14 mouse cellular contexts compared by ENCODE assay signal in genomic region chr9:22024592-22024991, GRCm38 (mm10). TPM values are rescaled to one million over a fixed set of nuclear protein-coding genes. Genes with fewer than 3 reads are reported as not detected.
A peak's percentile ranks its signal among the peaks of the same experiment; 100 is the strongest.
DNase-seq lines count a peak whose midpoint lies in the region; ATAC-seq and TF ChIP-seq lines count a peak whose summit lies in the region.
"Had no signal": no experiment of that assay in that cellular context is flagged by ENCODE, and none has a peak within 500 bp of the region (broad histone marks: within the 10 kb centered on the region; RNA-seq: fewer than 3 reads in every experiment).

No protein-coding gene starts in this region.

- no peak for TF ChIP-seq CTCF in kidney, postnatal 0 days (IDR thresholded peaks at IDR 0.05; ENCODE audit: low read depth)
- TF ChIP-seq CTCF in midbrain, postnatal 0 days (IDR thresholded peaks at IDR 0.05) = no peak

- H3K4me2 ChIP-seq in kidney, postnatal 0 days (ENCODE audit: low read length) = no peak overlapping the region
- no peak overlapping the region for H3K4me2 ChIP-seq in midbrain, embryonic 13.5 days (replicated peaks)
- H3K4me2 ChIP-seq in midbrain, postnatal 0 days (ENCODE audit: low read depth, low read length, poor library complexity, severe bottlenecking) = no peak overlapping the region
- no peak overlapping the region for H3K4me2 ChIP-seq in liver, embryonic 13.5 days
- H3K4me2 ChIP-seq: liver, embryonic 15.5 days had no signal

- no peak overlapping the region for H3K27ac ChIP-seq in kidney, postnatal 0 days
- H3K27ac ChIP-seq in midbrain, embryonic 13.5 days = 0 out of 2 replicates have a peak overlapping the region, but pooled peaks have one; percentile 9
- H3K27ac ChIP-seq in midbrain, postnatal 0 days (ENCODE audit: low read depth, low read length) = no peak overlapping the region
- no peak overlapping the region for H3K27ac ChIP-seq in liver, embryonic 13.5 days
- H3K27ac ChIP-seq: liver, embryonic 15.5 days had no signal

- no peaks in the 10 kb centered on the region for H3K9me3 ChIP-seq in kidney, postnatal 0 days (replicated peaks; ENCODE audit: low read length)
- H3K9me3 ChIP-seq in midbrain, embryonic 13.5 days = no peaks in the 10 kb centered on the region
- no peaks in the 10 kb centered on the region for H3K9me3 ChIP-seq in midbrain, postnatal 0 days (ENCODE audit: low read length)
- no peaks in the 10 kb centered on the region for H3K9me3 ChIP-seq in liver, embryonic 13.5 days (replicated peaks)
- H3K9me3 ChIP-seq: liver, embryonic 15.5 days had no signal

- DNase-seq in kidney, postnatal 0 days (ENCODE audit: low spot score) = no peak
- DNase-seq in kidney, adult 11 months = no peak
- no peak for DNase-seq in midbrain, postnatal 0 days (ENCODE audit: low spot score)
- no peak for DNase-seq in liver, embryonic 13.5 days
- peak; percentile 24 for DNase-seq in retina, postnatal 1 day
- DNase-seq in T-cell, adult 2 months (ENCODE audit: low spot score) = no peak
- DNase-seq: gastrocnemius, postnatal 25 days; heart, postnatal 14 days; kidney, adult 8-10 months had no signal

- H3K9ac ChIP-seq in kidney, postnatal 0 days (ENCODE audit: low read depth, low read length) = no peak overlapping the region
- H3K9ac ChIP-seq in midbrain, embryonic 13.5 days (replicated peaks) = no peak overlapping the region
- no peak overlapping the region for H3K9ac ChIP-seq in midbrain, postnatal 0 days (replicated peaks; ENCODE audit: low read length, poor library complexity, severe bottlenecking)
- no peak overlapping the region for H3K9ac ChIP-seq in liver, embryonic 13.5 days
- H3K9ac ChIP-seq: liver, embryonic 15.5 days had no signal

- no peak overlapping the region for H3K4me3 ChIP-seq in kidney, postnatal 0 days (replicated peaks; ENCODE audit: low read depth, low read length)
- no peak overlapping the region for H3K4me3 ChIP-seq in midbrain, embryonic 13.5 days (replicated peaks)
- H3K4me3 ChIP-seq in midbrain, postnatal 0 days (ENCODE audit: low read depth, low read length) = no peak overlapping the region
- H3K4me3 ChIP-seq in liver, embryonic 13.5 days (replicated peaks) = no peak overlapping the region
- H3K4me3 ChIP-seq: erythroblast, embryonic 14.5 days; liver, embryonic 15.5 days had no signal

- H3K36me3 ChIP-seq in kidney, postnatal 0 days (ENCODE audit: insufficient read depth, low read length) = no peaks in the 10 kb centered on the region
- peaks cover 75% of the 10 kb centered on the region for H3K36me3 ChIP-seq in midbrain, embryonic 13.5 days
- H3K36me3 ChIP-seq in midbrain, postnatal 0 days (ENCODE audit: insufficient read depth, low read length) = peaks cover 38% of the 10 kb centered on the region
- no peaks in the 10 kb centered on the region for H3K36me3 ChIP-seq in liver, embryonic 13.5 days
- H3K36me3 ChIP-seq: liver, embryonic 15.5 days had no signal

- WGBS in kidney, postnatal 0 days = 44% methylated on average over 8 of the region's 8 CpGs
- WGBS in midbrain, embryonic 13.5 days = 51% methylated on average over 8 of the region's 8 CpGs
- WGBS in midbrain, postnatal 0 days = 39% methylated on average over 8 of the region's 8 CpGs
- 62% methylated on average over 8 of the region's 8 CpGs for WGBS in liver, embryonic 13.5 days (ENCODE audit: insufficient replicate concordance)

- no peaks in the 10 kb centered on the region for H3K27me3 ChIP-seq in kidney, postnatal 0 days (ENCODE audit: insufficient read depth, low read length)
- H3K27me3 ChIP-seq in midbrain, embryonic 13.5 days = no peaks in the 10 kb centered on the region
- no peaks in the 10 kb centered on the region for H3K27me3 ChIP-seq in midbrain, postnatal 0 days (ENCODE audit: insufficient read depth, low read length)
- H3K27me3 ChIP-seq in liver, embryonic 13.5 days = peaks cover 4% of the 10 kb centered on the region
- H3K27me3 ChIP-seq: liver, embryonic 15.5 days had no signal

- H3K4me1 ChIP-seq in kidney, postnatal 0 days (replicated peaks; ENCODE audit: insufficient read depth, low read length) = no peaks in the 10 kb centered on the region
- H3K4me1 ChIP-seq in midbrain, embryonic 13.5 days (replicated peaks) = peaks cover 30% of the 10 kb centered on the region
- no peaks in the 10 kb centered on the region for H3K4me1 ChIP-seq in midbrain, postnatal 0 days (ENCODE audit: insufficient read depth, low read length)
- H3K4me1 ChIP-seq in liver, embryonic 13.5 days (replicated peaks) = peaks cover 14% of the 10 kb centered on the region

- 0 out of 2 replicates have a peak, but pooled peaks have one; percentile 17 for ATAC-seq in kidney, postnatal 0 days (replicated peaks; ENCODE audit: low FRiP score, low read depth)
- ATAC-seq in midbrain, embryonic 13.5 days = peak; percentile 22; the same call in 1 of the 2 replicates
- no peak for ATAC-seq in midbrain, postnatal 0 days (ENCODE audit: low FRiP score)
- peak; percentile 58; the same call in 1 of the 2 replicates for ATAC-seq in liver, embryonic 13.5 days (ENCODE audit: low read depth)

RNA-seq across cellular contexts. Expression of gene Prkcsh, which starts 22.0 kb away (rescaled TPM):
- 79.6 and 92.8 TPM in 2 replicates for polyA plus RNA-seq in kidney, postnatal 0 days (2015; fragmentation: Nextera tagmentation; extraction: Ambion mirVana)
- polyA plus RNA-seq in midbrain, embryonic 13.5 days (2015; fragmentation: Nextera tagmentation; extraction: Ambion mirVana) = 94.7 and 99.3 TPM in 2 replicates
- total RNA-seq in midbrain, postnatal 0 days (2014; rRNA removed) = 71.9 and 85.8 TPM in 2 replicates
- polyA plus RNA-seq in midbrain, postnatal 0 days (2015; fragmentation: Nextera tagmentation; extraction: Ambion mirVana) = 62.8 and 64.9 TPM in 2 replicates
- polyA plus RNA-seq in liver, embryonic 13.5 days (2015; fragmentation: Nextera tagmentation; extraction: Ambion mirVana) = 52.6 and 57.5 TPM in 2 replicates

RNA-seq across cellular contexts. Expression of gene Ccdc151, which starts 22.2 kb away (rescaled TPM):
- 1.2 and 1.4 TPM in 2 replicates for polyA plus RNA-seq in kidney, postnatal 0 days (2015; fragmentation: Nextera tagmentation; extraction: Ambion mirVana)
- 3.9 and 4.9 TPM in 2 replicates for polyA plus RNA-seq in midbrain, embryonic 13.5 days (2015; fragmentation: Nextera tagmentation; extraction: Ambion mirVana)
- total RNA-seq in midbrain, postnatal 0 days (2014; rRNA removed) = 4.3 and 5.8 TPM in 2 replicates
- polyA plus RNA-seq in midbrain, postnatal 0 days (2015; fragmentation: Nextera tagmentation; extraction: Ambion mirVana) = 5.0 and 5.1 TPM in 2 replicates
- 0.16 TPM in 1 of 2 replicates, not detected in the other for polyA plus RNA-seq in liver, embryonic 13.5 days (2015; fragmentation: Nextera tagmentation; extraction: Ambion mirVana)
- total RNA-seq: gastrocnemius, postnatal 25 days had no signal
- polyA plus RNA-seq: liver, embryonic 15.5 days had no signal

RNA-seq across cellular contexts. Expression of gene Elavl3, which starts 27.2 kb away (rescaled TPM):
- polyA plus RNA-seq in kidney, postnatal 0 days (2015; fragmentation: Nextera tagmentation; extraction: Ambion mirVana) = 0.05 and 0.12 TPM in 2 replicates
- polyA plus RNA-seq in midbrain, embryonic 13.5 days (2015; fragmentation: Nextera tagmentation; extraction: Ambion mirVana) = 84.4 and 89.4 TPM in 2 replicates
- 215 and 239 TPM in 2 replicates for total RNA-seq in midbrain, postnatal 0 days (2014; rRNA removed)
- polyA plus RNA-seq in midbrain, postnatal 0 days (2015; fragmentation: Nextera tagmentation; extraction: Ambion mirVana) = 75.2 and 78.7 TPM in 2 replicates
- polyA plus RNA-seq in liver, embryonic 13.5 days (2015; fragmentation: Nextera tagmentation; extraction: Ambion mirVana) = 0.05 and 0.08 TPM in 2 replicates

RNA-seq across cellular contexts. Expression of gene Rgl3, which starts 35.3 kb away (rescaled TPM):
- 26.8 and 29.2 TPM in 2 replicates for polyA plus RNA-seq in kidney, postnatal 0 days (2015; fragmentation: Nextera tagmentation; extraction: Ambion mirVana)
- polyA plus RNA-seq in midbrain, embryonic 13.5 days (2015; fragmentation: Nextera tagmentation; extraction: Ambion mirVana) = 1.0 and 1.4 TPM in 2 replicates
- 0.76 and 2.8 TPM in 2 replicates for total RNA-seq in midbrain, postnatal 0 days (2014; rRNA removed)
- 0.85 and 1.1 TPM in 2 replicates for polyA plus RNA-seq in midbrain, postnatal 0 days (2015; fragmentation: Nextera tagmentation; extraction: Ambion mirVana)
- polyA plus RNA-seq in liver, embryonic 13.5 days (2015; fragmentation: Nextera tagmentation; extraction: Ambion mirVana) = 0.15 and 0.46 TPM in 2 replicates

RNA-seq across cellular contexts. Expression of gene Gm49318, which starts 46.5 kb away (rescaled TPM):
- polyA plus RNA-seq in kidney, postnatal 0 days (2015; fragmentation: Nextera tagmentation; extraction: Ambion mirVana) = not detected in 2 replicates
- polyA plus RNA-seq in midbrain, embryonic 13.5 days (2015; fragmentation: Nextera tagmentation; extraction: Ambion mirVana) = not detected in 2 replicates
- 4.1 TPM in 1 of 2 replicates, not detected in the other for total RNA-seq in midbrain, postnatal 0 days (2014; rRNA removed)
- 0.25 and 0.36 TPM in 2 replicates for polyA plus RNA-seq in midbrain, postnatal 0 days (2015; fragmentation: Nextera tagmentation; extraction: Ambion mirVana)
- not detected in 2 replicates for polyA plus RNA-seq in liver, embryonic 13.5 days (2015; fragmentation: Nextera tagmentation; extraction: Ambion mirVana)
- total RNA-seq: gastrocnemius, postnatal 25 days; heart, postnatal 14 days had no signal
- polyA plus RNA-seq: brain, embryonic 14.5 days; erythroblast, embryonic 14.5 days; liver, embryonic 15.5 days; urinary bladder, adult 2 months had no signal

Comparison
In these comparisons a context has a peak if more than half of its experiments do, and no peak if none do; other contexts are left out.
1. RNA of gene Elavl3, which starts 27.2 kb away (polyA plus RNA-seq): 84.4 to 89.4 TPM in midbrain, embryonic 13.5 days and 75.2 to 78.7 TPM in midbrain, postnatal 0 days; 0.05 to 0.12 TPM in kidney, postnatal 0 days and 0.05 to 0.08 TPM in liver, embryonic 13.5 days; every median in the first group is over 10 times any median in the second.